20 mouse cellular contexts compared by ENCODE assay signal in the genomic region with DNA sequence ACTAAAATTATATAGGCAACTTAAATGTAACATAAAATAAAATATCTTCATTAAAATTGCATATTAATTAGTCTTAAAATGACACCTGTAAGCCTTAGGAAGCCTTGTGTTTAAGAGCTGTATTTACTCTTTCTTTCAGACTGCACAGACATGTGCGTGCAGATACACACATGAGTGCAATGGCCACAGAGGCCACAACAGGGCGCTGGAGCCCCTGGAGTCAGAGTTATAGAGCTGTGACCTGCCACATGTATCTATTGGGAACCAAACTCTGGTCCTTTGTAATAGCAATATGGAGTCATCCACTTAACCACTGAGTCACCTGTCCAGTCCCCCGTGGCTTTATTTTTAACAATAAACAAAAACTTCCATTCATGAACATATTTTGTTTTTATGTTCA.
DNase-seq lines count a peak whose midpoint lies in the region; ATAC-seq and TF ChIP-seq lines count a peak whose summit lies in the region.
"Had no signal": no experiment of that assay in that cellular context is flagged by ENCODE, and none has a peak within 500 bp of the region (broad histone marks: within the 10 kb centered on the region; RNA-seq: fewer than 3 reads in every experiment).

No protein-coding gene starts in this region.

- in situ Hi-C loops in ES-E14 (cut with MboI; ENCODE audit: low sequenced_read_pairs in 2 of 2, unreplicated experiment in 2 of 2): no loop called here

- H3K27ac ChIP-seq in liver, adult 2 months (replicated peaks; ENCODE audit: insufficient read depth, low read depth, low read length): no peak overlapping the region
- H3K27ac ChIP-seq in ES-E14 (ENCODE audit: insufficient read depth, low read depth, low read length, poor library complexity, severe bottlenecking): no peak overlapping the region
- no peak overlapping the region for H3K27ac ChIP-seq in cerebellum, adult 2 months (ENCODE audit: insufficient read depth, low read length)
- H3K27ac ChIP-seq: forebrain, embryonic 12.5 days; liver, embryonic 15.5 days; midbrain, embryonic 12.5 days had no signal

- H3K36me3 ChIP-seq in liver, adult 2 months (ENCODE audit: control insufficient read depth, insufficient read depth, low read length): peaks cover 6% of the 10 kb centered on the region
- H3K36me3 ChIP-seq in ES-E14 (ENCODE audit: control insufficient read depth, insufficient read depth, low read length, poor library complexity, severe bottlenecking): 0 out of 2 replicates have a peak, but pooled peaks cover 2% of the 10 kb centered on the region

- H3K79me2 ChIP-seq in liver, adult 2 months (ENCODE audit: control insufficient read depth, insufficient read depth, low read length): no peaks in the 10 kb centered on the region

- no peak overlapping the region for H3K9ac ChIP-seq in liver, adult 2 months (ENCODE audit: low read depth, low read length)
- H3K9ac ChIP-seq in ES-E14 (ENCODE audit: insufficient read depth, low read depth, low read length, poor library complexity, severe bottlenecking): no peak overlapping the region
- H3K9ac ChIP-seq: forebrain, embryonic 12.5 days; liver, embryonic 15.5 days; midbrain, embryonic 12.5 days had no signal

- no peak for DNase-seq in liver, adult 2 months (ENCODE audit: extremely low read depth, low read depth, low spot score)
- DNase-seq in liver (no peak), 416B (ENCODE audit: low read depth) (peak; percentile 42), ES-E14 (ENCODE audit: low read depth, low spot score) (peak; percentile 17)
- DNase-seq in left cerebral cortex, adult 11 months (ENCODE audit: low spot score): no peak
- DNase-seq in cerebellum, adult 2 months: no peak
- DNase-seq in heart, postnatal 14 days: no peak
- DNase-seq: cerebellum, adult 11-12 months; gastrocnemius, postnatal 10 days; heart, adult 18-20 months; kidney, adult 9 months; kidney, postnatal 36 days; left cerebral cortex, postnatal 4 days; lung, postnatal 4 days; right cerebral cortex, adult 18-20 months; thymus, adult 2 months had no signal

- 92% methylated on average over 3 of the region's 3 CpGs for WGBS in liver, adult 2 months
- 76% methylated on average over 3 of the region's 3 CpGs for WGBS in cerebellum, adult 2 months

- H3K9me3 ChIP-seq in ES-E14 (ENCODE audit: control insufficient read depth, insufficient read depth, low read depth, low read length): no peaks in the 10 kb centered on the region
- H3K9me3 ChIP-seq: forebrain, embryonic 12.5 days; liver, embryonic 15.5 days; midbrain, embryonic 12.5 days had no signal

- intact Hi-C loops in heart, postnatal 14 days (cut with DNase I): no loop called here

- H3K4me3 ChIP-seq in liver, adult 2 months (ENCODE audit: insufficient read depth, low read depth, low read length): no peak overlapping the region
- H3K4me3 ChIP-seq in ES-E14 (ENCODE audit: insufficient read depth in 1 of 2, low read depth in 1 of 2, low read length in 2 of 2, poor library complexity in 1 of 2, severe bottlenecking in 1 of 2): no peak overlapping the region
- no peak overlapping the region for H3K4me3 ChIP-seq in cerebellum, adult 2 months (replicated peaks; ENCODE audit: insufficient read depth, low read depth, low read length)
- H3K4me3 ChIP-seq: forebrain, embryonic 12.5 days; liver, embryonic 15.5 days; midbrain, embryonic 12.5 days had no signal

- H3K4me1 ChIP-seq in liver, adult 2 months (ENCODE audit: control insufficient read depth, insufficient read depth, low read length): no peaks in the 10 kb centered on the region
- H3K4me1 ChIP-seq in ES-E14 (ENCODE audit: control insufficient read depth in 2 of 2, insufficient read depth in 2 of 2, low read length in 2 of 2, poor library complexity in 1 of 2): no peaks in the 10 kb centered on the region
- no peaks in the 10 kb centered on the region for H3K4me1 ChIP-seq in cerebellum, adult 2 months (ENCODE audit: control insufficient read depth, insufficient read depth, low read length)
- H3K4me1 ChIP-seq: forebrain, embryonic 12.5 days; liver, embryonic 15.5 days; midbrain, embryonic 12.5 days had no signal

- 0 out of 2 replicates have a peak, but pooled peaks have one; percentile 47 for ATAC-seq in common myeloid progenitor, adult 5-6 weeks (replicated peaks; ENCODE audit: low read depth, poor library complexity, severe bottlenecking)

- H3K27me3 ChIP-seq in liver, adult 2 months (ENCODE audit: control insufficient read depth, insufficient read depth, low read length): no peaks in the 10 kb centered on the region
- no peaks in the 10 kb centered on the region for H3K27me3 ChIP-seq in cerebellum, adult 2 months (ENCODE audit: control insufficient read depth, insufficient read depth, low read length)
- H3K27me3 ChIP-seq: forebrain, embryonic 12.5 days; liver, embryonic 15.5 days; midbrain, embryonic 12.5 days had no signal

- 0 out of 2 replicates have a peak, but pooled peaks have one; percentile 18 for TF ChIP-seq CTCF in liver, adult 2 months (IDR thresholded peaks at IDR 0.05; ENCODE audit: low read depth, low read length)
- TF ChIP-seq CTCF in cerebellum, adult 2 months (IDR thresholded peaks at IDR 0.05; ENCODE audit: borderline replicate concordance, insufficient read depth, low read depth, low read length): no peak

- TF ChIP-seq POLR2A in liver, adult 2 months (IDR thresholded peaks at IDR 0.05; ENCODE audit: extremely low read depth, insufficient read depth, low read length): no peak
- TF ChIP-seq POLR2A in cerebellum, adult 2 months (IDR thresholded peaks at IDR 0.05; ENCODE audit: borderline replicate concordance, insufficient read depth, low read length): no peak

TF ChIP-seq in ES-E14, 5 proteins besides CTCF, POLR2A, EP300 and RAD21:
- TF ChIP-seq ZC3H11A (IDR thresholded peaks at IDR 0.05; ENCODE audit: borderline replicate concordance, low read depth, low read length) (no peak), MAFK (IDR thresholded peaks at IDR 0.05; ENCODE audit: insufficient read depth, low read depth, low read length) (no peak), CHD2 (IDR thresholded peaks at IDR 0.05; ENCODE audit: low read depth, low read length) (no peak), ZNF384 (IDR thresholded peaks at IDR 0.05; ENCODE audit: low read depth, low read length) (no peak), HCFC1 (IDR thresholded peaks at IDR 0.05; ENCODE audit: borderline replicate concordance, insufficient read depth, low read length) (no peak)

Comparison
In these comparisons a context has a peak if more than half of its experiments do, and no peak if none do; other contexts are left out.
1. DNase-seq: peak in 416B (single experiment) and ES-E14 (single experiment); none in liver, adult 2 months (single experiment), liver (single experiment), left cerebral cortex, adult 11 months (single experiment), cerebellum, adult 2 months (0 of 2) and heart, postnatal 14 days (0 of 2).